Mouse (Mus musculus): ENCODE data around the gene Smyd3. TPM values are rescaled to one million over a fixed set of nuclear protein-coding genes. Genes with fewer than 3 reads are reported as not detected.

The Smyd3 gene
- polyA plus RNA-seq, 1 experiment from 2014 or later = 5.8 TPM

DNA sequence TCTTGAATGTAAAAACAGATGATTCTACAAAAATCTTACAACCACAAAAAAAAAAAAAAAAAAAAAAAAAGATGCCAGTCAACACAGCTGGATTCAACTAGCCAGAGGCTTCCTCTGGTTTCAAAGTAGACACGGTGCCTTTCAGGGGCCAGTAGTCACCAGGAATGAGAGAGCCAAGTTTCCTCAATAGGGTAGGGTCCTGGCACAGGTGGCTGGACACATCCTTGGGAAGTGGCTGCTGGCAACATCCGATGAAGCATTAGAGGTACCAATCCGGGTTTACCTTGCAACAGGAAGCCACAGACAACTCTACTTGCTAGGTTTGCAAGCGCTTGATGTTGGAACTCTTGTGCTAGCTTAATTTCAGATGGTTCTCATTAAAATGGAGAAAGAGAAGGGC lies 459.2 kb downstream of the Smyd3 start:
- no peak overlapping the region for H3K9ac ChIP-seq (replicated peaks; ENCODE audit: low read depth)
- TF ChIP-seq EP300 (IDR thresholded peaks at IDR 0.05) (no peak), CTCF (IDR thresholded peaks at IDR 0.05) (no peak)
- no peak overlapping the region for H3K4me3 ChIP-seq (ENCODE audit: low read depth, low read length)
- no peaks in the 10 kb centered on the region for H3K36me3 ChIP-seq (ENCODE audit: insufficient read depth, low read length)
- H3K9me3 ChIP-seq (ENCODE audit: low read length) = no peaks in the 10 kb centered on the region
- peaks cover 5% of the 10 kb centered on the region; the same call in 1 of the 2 replicates for H3K4me1 ChIP-seq (ENCODE audit: insufficient read depth, low read depth, low read length)
- no peaks in the 10 kb centered on the region for H3K27me3 ChIP-seq (replicated peaks; ENCODE audit: insufficient read depth, low read length)
- no peak overlapping the region for H3K4me2 ChIP-seq (replicated peaks; ENCODE audit: low read depth, low read length)
- no peak for ATAC-seq
- H3K27ac ChIP-seq (ENCODE audit: low read length) = no peak overlapping the region
- WGBS = 87% methylated on average over 4 of the region's 4 CpGs
- no peak for DNase-seq (ENCODE audit: low spot score)

DNA sequence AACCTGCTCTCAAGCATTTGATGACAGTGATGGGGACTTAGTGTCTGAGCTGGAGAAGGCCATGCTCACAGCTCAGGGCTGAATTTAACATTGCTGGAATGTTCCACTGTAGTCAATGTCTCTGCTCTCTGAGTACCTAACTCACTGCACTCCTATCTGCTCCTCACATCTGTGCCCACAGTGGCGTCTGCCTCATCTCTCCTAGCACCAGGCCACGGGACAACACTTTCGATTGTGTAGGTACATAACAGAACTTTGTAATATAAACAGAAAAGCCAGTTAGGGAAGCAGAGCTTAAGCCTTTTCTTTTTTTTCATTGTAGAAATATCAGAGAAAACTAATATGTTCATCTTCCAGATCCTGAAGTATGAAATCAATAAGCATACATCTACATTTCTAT lies 462.1 kb downstream of the Smyd3 start:
- no peak overlapping the region for H3K4me3 ChIP-seq (ENCODE audit: low read depth, low read length)
- no peaks in the 10 kb centered on the region for H3K36me3 ChIP-seq (ENCODE audit: insufficient read depth, low read length)
- H3K9me3 ChIP-seq (ENCODE audit: low read length) = no peaks in the 10 kb centered on the region
- 48% methylated on average over 3 of the region's 3 CpGs for WGBS
- H3K4me1 ChIP-seq (ENCODE audit: insufficient read depth, low read depth, low read length) = no peaks in the 10 kb centered on the region
- H3K9ac ChIP-seq (replicated peaks; ENCODE audit: low read depth) = no peak overlapping the region
- H3K4me2 ChIP-seq (replicated peaks; ENCODE audit: low read depth, low read length) = no peak overlapping the region
- H3K27me3 ChIP-seq (replicated peaks; ENCODE audit: insufficient read depth, low read length) = no peaks in the 10 kb centered on the region
- DNase-seq (ENCODE audit: low spot score) (no peak), ATAC-seq (no peak)
- TF ChIP-seq EP300 (IDR thresholded peaks at IDR 0.05) (no peak), CTCF (IDR thresholded peaks at IDR 0.05) (no peak)
- H3K27ac ChIP-seq (ENCODE audit: low read length) = no peak overlapping the region

DNA sequence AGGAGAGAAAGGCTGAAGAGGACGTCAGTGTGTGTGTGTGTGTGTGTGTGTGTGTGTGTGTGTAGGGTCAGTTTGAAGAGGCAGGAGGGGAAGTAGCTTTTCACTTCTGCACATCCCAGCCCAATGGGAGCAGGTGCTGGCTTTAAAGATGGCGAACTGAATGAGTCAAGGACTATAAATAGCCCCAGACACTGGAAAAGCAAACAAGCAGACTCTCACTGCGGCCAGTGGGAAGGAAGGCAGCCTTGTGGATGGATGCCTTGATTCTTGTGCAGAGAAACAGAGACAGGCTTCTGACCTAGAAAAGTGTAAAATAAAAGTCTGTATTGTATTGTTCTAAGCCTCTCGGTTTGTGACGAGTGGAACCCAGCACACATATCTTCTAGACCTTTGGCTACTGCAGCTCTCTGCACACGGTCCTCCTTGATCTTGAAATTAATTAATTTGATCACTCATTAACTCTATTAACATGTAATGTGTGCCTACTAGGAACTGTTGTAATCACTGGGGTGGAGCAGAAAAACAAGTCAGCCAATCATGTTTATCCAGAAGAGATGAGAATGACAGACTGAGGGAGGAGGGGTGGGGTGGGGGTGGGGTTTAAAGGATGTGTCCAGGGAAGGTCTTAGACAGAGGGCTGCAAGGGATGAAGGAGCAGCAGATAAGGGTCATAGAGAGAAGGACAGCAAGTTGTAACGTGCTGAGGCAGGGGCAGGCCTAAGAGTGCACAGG lies 463.3 kb downstream of the Smyd3 start:
- WGBS = 43% methylated on average over 7 of the region's 7 CpGs
- TF ChIP-seq EP300 (IDR thresholded peaks at IDR 0.05) (no peak), CTCF (IDR thresholded peaks at IDR 0.05) (no peak)
- Histone ChIP-seq H3K4me2 (replicated peaks; ENCODE audit: low read depth, low read length) (no peak overlapping the region), H3K9ac (replicated peaks; ENCODE audit: low read depth) (no peak overlapping the region), H3K4me3 (ENCODE audit: low read depth, low read length) (no peak overlapping the region), H3K27me3 (replicated peaks; ENCODE audit: insufficient read depth, low read length) (no peaks in the 10 kb centered on the region), H3K9me3 (ENCODE audit: low read length) (no peaks in the 10 kb centered on the region), H3K27ac (ENCODE audit: low read length) (no peak overlapping the region), H3K36me3 (ENCODE audit: insufficient read depth, low read length) (no peaks in the 10 kb centered on the region), H3K4me1 (ENCODE audit: insufficient read depth, low read depth, low read length) (no peaks in the 10 kb centered on the region)
- no peak for ATAC-seq
- DNase-seq (ENCODE audit: low spot score) = no peak

- DNase-seq (ENCODE audit: low spot score) = no peak
- TF ChIP-seq CTCF (IDR thresholded peaks at IDR 0.05) (no peak), EP300 (IDR thresholded peaks at IDR 0.05) (no peak)
- H3K4me3 ChIP-seq (ENCODE audit: low read depth, low read length) = no peak overlapping the region
- ATAC-seq = no peak
- H3K27me3 ChIP-seq (replicated peaks; ENCODE audit: insufficient read depth, low read length) = no peaks in the 10 kb centered on the region
- no peak overlapping the region for H3K4me2 ChIP-seq (replicated peaks; ENCODE audit: low read depth, low read length)
- H3K9me3 ChIP-seq (ENCODE audit: low read length) = no peaks in the 10 kb centered on the region
- H3K27ac ChIP-seq (ENCODE audit: low read length) = no peak overlapping the region
- H3K36me3 ChIP-seq (ENCODE audit: insufficient read depth, low read length) = no peaks in the 10 kb centered on the region
- no peaks in the 10 kb centered on the region for H3K4me1 ChIP-seq (ENCODE audit: insufficient read depth, low read depth, low read length)
- H3K9ac ChIP-seq (replicated peaks; ENCODE audit: low read depth) = no peak overlapping the region
- 84% methylated on average over 6 of the region's 6 CpGs for WGBS
Observed at GRCm38 (mm10) chr1:179052545-179053180, 465.2 kb downstream of the Smyd3 start.

DNA sequence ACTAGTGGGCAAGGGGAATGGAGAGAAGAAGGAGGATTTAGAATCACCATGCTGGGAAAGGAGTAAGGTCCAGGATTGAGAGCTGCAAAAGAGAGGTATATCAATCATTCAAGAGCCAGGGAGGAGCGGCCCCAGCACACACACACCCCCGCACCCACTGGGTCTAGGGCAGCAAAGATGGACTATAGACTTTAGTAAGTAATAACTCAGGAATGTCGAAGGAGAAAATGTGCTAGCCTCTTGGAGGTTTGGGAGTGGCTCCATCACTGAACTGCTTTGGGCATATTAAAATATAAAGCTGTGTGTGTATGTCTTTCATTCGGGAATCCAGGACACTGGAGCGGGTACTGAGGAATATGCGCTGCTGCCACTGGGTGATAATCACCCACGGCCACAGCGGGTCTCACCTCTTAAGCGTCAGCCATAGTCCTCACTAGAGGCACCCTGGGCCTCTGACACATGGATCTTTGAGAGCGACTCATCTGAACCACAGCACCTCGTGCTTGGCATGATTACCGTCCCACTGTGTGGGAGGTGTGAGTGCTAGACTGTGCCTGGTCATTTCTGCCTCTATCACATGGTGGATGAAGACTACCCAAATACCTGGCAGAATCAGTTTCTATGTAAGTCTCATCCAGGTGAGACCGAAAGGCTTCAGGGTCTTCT lies 469.8 kb downstream of the Smyd3 start:
- Histone ChIP-seq H3K4me3 (ENCODE audit: low read depth, low read length) (no peak overlapping the region), H3K9ac (replicated peaks; ENCODE audit: low read depth) (no peak overlapping the region), H3K9me3 (ENCODE audit: low read length) (no peaks in the 10 kb centered on the region), H3K4me2 (replicated peaks; ENCODE audit: low read depth, low read length) (no peak overlapping the region), H3K27me3 (replicated peaks; ENCODE audit: insufficient read depth, low read length) (no peaks in the 10 kb centered on the region), H3K27ac (ENCODE audit: low read length) (no peak overlapping the region), H3K4me1 (ENCODE audit: insufficient read depth, low read depth, low read length) (no peaks in the 10 kb centered on the region), H3K36me3 (ENCODE audit: insufficient read depth, low read length) (no peaks in the 10 kb centered on the region)
- no peak for TF ChIP-seq EP300 (IDR thresholded peaks at IDR 0.05)
- TF ChIP-seq CTCF (IDR thresholded peaks at IDR 0.05) = no peak
- WGBS = 90% methylated on average over 13 of the region's 13 CpGs
- DNase-seq (ENCODE audit: low spot score) = no peak
- ATAC-seq = no peak
